Comparison of ENCODE assay signal across 18 mouse cellular contexts in genomic region chr12:3968380-3968779, GRCm38 (mm10). TPM values are rescaled to one million over a fixed set of nuclear protein-coding genes. Genes with fewer than 3 reads are reported as not detected.
A peak's percentile ranks its signal among the peaks of the same experiment; 100 is the strongest.
DNase-seq lines count a peak whose midpoint lies in the region; ATAC-seq and TF ChIP-seq lines count a peak whose summit lies in the region.
"Had no signal": no experiment of that assay in that cellular context is flagged by ENCODE, and none has a peak within 500 bp of the region (broad histone marks: within the 10 kb centered on the region; RNA-seq: fewer than 3 reads in every experiment).

No protein-coding gene starts in this region.

- DNase-seq in heart, adult 11 months = peak; percentile 56
- DNase-seq in heart, adult 18-20 months = no peak
- DNase-seq in thymus, postnatal 14 days = peak; percentile 58
- no peak for DNase-seq in T-cell, adult 2 months (ENCODE audit: low spot score)
- DNase-seq in layer of hippocampus, adult 18-20 months (ENCODE audit: low spot score in 2 of 2) = no peak
- DNase-seq: adrenal gland, postnatal 14 days; cerebellum, adult 11-12 months; cerebellum, postnatal 36 days; kidney, adult 9 months; right cerebral cortex, postnatal 25 days had no signal

- no peaks in the 10 kb centered on the region for H3K79me2 ChIP-seq in C2C12 (ENCODE audit: control insufficient read depth, insufficient read depth)

- H3K79me3 ChIP-seq in C2C12 (ENCODE audit: low read depth) = no peaks in the 10 kb centered on the region

- no peak overlapping the region for H3K4me3 ChIP-seq in C2C12 (ENCODE audit: insufficient read depth, poor library complexity, severe bottlenecking)
- H3K4me3 ChIP-seq: embryonic facial prominence, embryonic 12.5 days; left cerebral cortex, adult 2 months; liver, embryonic 15.5 days; neural tube, embryonic 13.5 days had no signal

- 0 out of 2 replicates have a peak, but pooled peaks have one; percentile 25 for ATAC-seq in common myeloid progenitor, adult 5-6 weeks (replicated peaks; ENCODE audit: low read depth, poor library complexity, severe bottlenecking)
- ATAC-seq: inflammation-experienced regulatory T-cells, adult 6 months; lung, postnatal 0 days had no signal

- no peak for TF ChIP-seq CTCF in C2C12 (IDR thresholded peaks at IDR 0.05; ENCODE audit: control insufficient read depth, insufficient read depth, insufficient read length)

- no peaks in the 10 kb centered on the region for H3K36me3 ChIP-seq in C2C12 (ENCODE audit: control insufficient read depth, insufficient read depth)
- H3K36me3 ChIP-seq: liver, embryonic 15.5 days had no signal

- H3K27me3 ChIP-seq in C2C12 (ENCODE audit: control insufficient read depth, insufficient read depth, insufficient read length) = no peaks in the 10 kb centered on the region
- H3K27me3 ChIP-seq: embryonic facial prominence, embryonic 12.5 days; liver, embryonic 15.5 days; neural tube, embryonic 13.5 days had no signal

- no peak overlapping the region for H3ac ChIP-seq in C2C12 (ENCODE audit: control insufficient read depth, insufficient read length, low read depth)

TF ChIP-seq in C2C12, 6 proteins besides CTCF, POLR2A, EP300 and RAD21:
- no peak for TF ChIP-seq CEBPB (IDR thresholded peaks at IDR 0.05; ENCODE audit: low read depth)
- TF ChIP-seq MYOD1 (IDR thresholded peaks at IDR 0.05; ENCODE audit: control insufficient read depth, insufficient read length, low read depth) = peak; percentile 45
- no peak for TF ChIP-seq MAX (IDR thresholded peaks at IDR 0.05)
- no peak for TF ChIP-seq FOSL1 (IDR thresholded peaks at IDR 0.05; ENCODE audit: insufficient read depth, low read length, poor library complexity, severe bottlenecking)
- no peak for TF ChIP-seq MYOG (IDR thresholded peaks at IDR 0.05; ENCODE audit: control insufficient read depth, extremely low read depth, insufficient read length)
- no peak for TF ChIP-seq USF1 (IDR thresholded peaks at IDR 0.05; ENCODE audit: low read depth)

RNA-seq across cellular contexts. Expression of gene Pomc, which starts 13.6 kb away (rescaled TPM):
- total RNA-seq in heart, adult 18-20 months (2021) = under 1 TPM in 1 of 2 experiments, not detected in 1; 0.65 TPM
- polyA plus RNA-seq in C2C12 (2012; fragmentation: generic; extraction: Trizol) = 0.11 TPM
- total RNA-seq in common myeloid progenitor, adult 5-6 weeks (2017) = 1.7 TPM in 1 of 2 replicates, not detected in the other
- 1 to 10 TPM; 2.3 to 2.4 TPM for total RNA-seq in layer of hippocampus, adult 18-20 months (2021)

Comparison
In these comparisons a context has a peak if more than half of its experiments do, and no peak if none do; other contexts are left out.
1. DNase-seq: peak in heart, adult 11 months (single experiment) and thymus, postnatal 14 days (single experiment); none in heart, adult 18-20 months (0 of 2), T-cell, adult 2 months (single experiment) and layer of hippocampus, adult 18-20 months (0 of 2).